In the genomic region with DNA sequence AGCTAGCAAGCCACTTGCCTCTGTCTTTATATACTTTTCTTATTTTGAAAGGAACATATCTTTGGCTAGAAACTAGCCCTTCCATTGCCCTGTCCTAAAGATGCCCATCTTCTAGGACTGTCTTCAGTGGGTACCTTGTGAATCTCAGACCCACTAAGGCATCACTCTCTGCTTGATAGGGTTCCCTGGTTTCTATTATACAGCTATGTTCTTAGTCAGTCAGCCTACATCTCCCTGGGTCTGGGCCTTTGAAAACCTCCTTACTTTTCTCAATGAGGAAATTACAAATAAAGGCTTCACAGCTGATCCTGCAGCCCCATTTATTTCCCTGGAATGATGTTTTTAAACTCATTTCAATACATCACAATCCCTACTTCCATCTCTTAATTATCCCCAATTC, we compare ENCODE assay signal across 17 mouse cellular contexts.
"Had no signal": no experiment of that assay in that cellular context is flagged by ENCODE, and none has a peak within 500 bp of the region (broad histone marks: within the 10 kb centered on the region; RNA-seq: fewer than 3 reads in every experiment).

No protein-coding gene starts in this region.

- DNase-seq: lung, postnatal 10 days; lung, postnatal 4 days; retina, postnatal 1 day; right cerebral cortex, adult 18-20 months; right cerebral cortex, postnatal 25 days; right cerebral cortex, postnatal 4 days; spleen, adult 18-20 months; thymus, adult 18-20 months; thymus, postnatal 14 days; thymus, postnatal 36 days had no signal

- H3K27me3 ChIP-seq: midbrain, embryonic 12.5 days; neural tube, embryonic 13.5 days; neural tube, embryonic 15.5 days had no signal

- H3K9ac ChIP-seq: lung, embryonic 14.5 days; midbrain, embryonic 12.5 days; neural tube, embryonic 13.5 days; neural tube, embryonic 15.5 days had no signal

- H3K4me2 ChIP-seq: lung, embryonic 14.5 days; midbrain, embryonic 12.5 days; neural tube, embryonic 13.5 days; neural tube, embryonic 15.5 days had no signal

- H3K36me3 ChIP-seq: midbrain, embryonic 10.5 days; midbrain, embryonic 12.5 days; neural tube, embryonic 13.5 days; neural tube, embryonic 15.5 days had no signal

- H3K4me3 ChIP-seq: midbrain, embryonic 10.5 days; midbrain, embryonic 12.5 days; myocyte; neural tube, embryonic 13.5 days; neural tube, embryonic 15.5 days had no signal

- ATAC-seq: midbrain, embryonic 16.5 days had no signal

- H3K9me3 ChIP-seq: midbrain, embryonic 10.5 days; midbrain, embryonic 12.5 days; neural tube, embryonic 15.5 days had no signal

- H3K27ac ChIP-seq: midbrain, embryonic 10.5 days; midbrain, embryonic 12.5 days; neural tube, embryonic 13.5 days; neural tube, embryonic 15.5 days had no signal

- H3K4me1 ChIP-seq: midbrain, embryonic 10.5 days; midbrain, embryonic 12.5 days; neural tube, embryonic 13.5 days; neural tube, embryonic 15.5 days had no signal
